Mouse (Mus musculus): ENCODE results near the gene Acsm3.

Gene Acsm3

DNA sequence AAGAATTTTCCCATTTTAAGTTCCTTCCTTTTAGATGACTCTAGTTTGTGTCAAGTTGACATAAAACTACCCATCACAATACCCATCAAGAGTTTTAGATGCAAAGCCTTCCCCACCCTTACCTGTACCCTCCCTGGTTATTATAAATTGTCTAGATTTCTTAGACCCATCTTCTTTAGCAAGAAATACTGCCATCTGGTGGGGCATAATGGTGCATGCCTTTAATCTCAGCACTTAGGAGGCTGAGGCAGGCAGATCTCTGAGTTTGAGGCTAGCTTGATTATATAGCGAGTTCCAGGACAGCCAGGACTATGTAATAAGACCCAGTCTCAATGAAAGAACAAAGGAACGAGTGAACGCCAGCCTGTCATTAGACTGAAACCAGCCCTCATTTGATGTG is 39.8 kb downstream of the Acsm3 start:
- no peak for DNase-seq (ENCODE audit: low spot score)

DNA sequence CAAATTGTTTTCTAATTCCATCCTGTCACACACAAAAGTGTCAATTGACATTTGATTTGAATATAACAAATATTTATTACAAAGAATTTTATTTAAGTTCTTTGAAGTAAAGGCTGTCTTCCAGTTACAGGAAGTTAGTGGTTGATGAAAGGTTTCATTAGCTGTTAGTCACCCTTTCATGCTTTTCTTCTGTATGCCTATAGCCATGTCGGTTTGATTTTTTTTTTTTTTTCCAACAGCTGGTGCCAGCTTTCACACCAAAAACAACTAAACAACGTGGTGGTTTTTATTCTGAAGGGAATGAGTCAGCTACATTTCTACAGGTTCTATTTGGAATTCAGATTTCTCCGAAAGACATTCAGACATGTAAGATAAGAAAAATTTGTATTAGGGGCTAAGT is 40.3 kb downstream of the Acsm3 start:
- DNase-seq (ENCODE audit: low spot score), result no peak

DNA sequence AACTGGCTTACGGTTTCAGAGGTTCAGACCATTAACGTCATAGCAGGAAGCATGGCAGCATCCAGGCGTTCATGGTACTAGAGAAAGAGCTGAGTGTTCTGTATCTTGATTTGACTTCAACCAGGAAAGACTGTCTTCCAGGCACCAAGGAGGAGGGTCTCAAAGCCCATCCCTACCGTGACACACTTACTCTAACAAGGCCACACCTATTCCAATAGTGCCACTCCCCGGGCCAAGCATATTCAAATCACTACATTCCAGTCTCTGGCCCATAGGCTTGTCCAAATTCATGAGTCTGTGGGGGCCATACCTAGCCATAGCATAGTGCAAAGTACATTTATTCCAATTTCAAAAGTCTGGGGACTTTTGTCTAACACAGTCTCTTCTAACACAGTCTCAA is 46.7 kb downstream of the Acsm3 start:
- DNase-seq (ENCODE audit: low spot score), result no peak

- DNase-seq (ENCODE audit: low spot score), result no peak
These were observed 48.0 kb downstream of the Acsm3 start for GRCm38 (mm10) chr7:119808723-119809122.

DNA sequence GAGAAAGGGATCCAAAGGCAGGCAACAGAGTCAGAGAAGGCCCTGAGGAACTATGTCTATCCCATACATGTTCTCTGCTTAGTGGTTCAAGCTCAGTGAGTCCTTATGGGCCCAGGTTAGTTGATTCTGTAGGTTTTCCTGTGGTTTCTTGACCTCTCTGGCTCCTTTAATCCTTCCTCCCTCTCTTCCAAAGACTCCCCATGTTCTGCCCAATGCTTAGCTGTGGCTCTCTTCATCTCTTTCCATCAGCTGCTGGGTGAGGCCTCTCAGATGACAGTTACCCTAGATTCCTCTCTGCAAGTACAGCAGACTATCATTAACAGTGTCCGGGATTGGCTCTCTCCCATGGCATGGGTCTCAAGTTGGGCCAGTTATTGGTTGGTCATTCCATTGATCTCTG is 74.6 kb downstream of the Acsm3 start:
- no peak for DNase-seq (ENCODE audit: low spot score)

GRCm38 (mm10) chr7:119835996-119836777 is 75.5 kb downstream of the Acsm3 start:
- no peak for DNase-seq (ENCODE audit: low spot score)
